Mouse (Mus musculus): ENCODE measurements at regions not wholly inside any gene's neighbourhood (a gene's known extent, or its start where the extent isn't known, plus 50 kb on each side); places are given as distances from the start of the nearest gene placed in this dataset.

DNA sequence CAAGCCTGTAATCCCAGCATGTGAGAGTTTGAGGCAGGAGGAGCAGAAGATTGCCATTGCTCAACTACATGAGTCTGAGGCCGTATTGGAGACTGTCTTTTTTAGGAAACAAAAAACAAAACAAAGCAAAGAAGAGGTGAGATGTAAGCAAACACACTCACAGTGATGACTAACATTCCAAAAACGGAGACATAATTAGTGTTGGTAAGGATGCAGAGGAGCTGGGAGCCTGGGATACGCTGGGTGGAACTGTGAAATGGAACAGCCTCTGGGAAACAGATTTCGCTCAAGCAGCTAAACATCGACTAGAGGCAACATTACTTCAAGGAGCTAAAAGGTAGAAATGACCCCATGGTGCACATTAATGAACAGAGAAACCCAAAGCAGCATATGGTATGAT is 68.3 kb upstream of the Lrig1 start:
- no peak for DNase-seq

DNA sequence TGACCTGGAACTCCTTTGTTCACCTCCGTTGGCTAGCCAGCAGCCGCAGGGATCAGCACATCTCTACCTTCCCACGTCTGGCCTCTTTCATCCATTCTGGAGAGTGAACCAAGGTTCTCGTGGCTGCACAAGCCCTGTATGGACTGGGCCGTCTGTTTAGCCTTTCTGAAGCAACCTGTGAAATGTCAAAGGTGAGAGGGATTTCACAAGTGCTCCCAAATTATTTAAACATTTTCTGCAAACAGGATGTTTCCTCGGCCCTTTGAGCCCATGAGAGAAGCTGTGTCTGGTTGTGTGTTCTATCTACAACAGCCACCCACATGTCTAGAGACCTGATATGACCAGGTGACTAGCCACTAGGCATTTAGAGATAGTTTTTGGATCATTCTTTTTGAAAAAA is 65.8 kb upstream of the Lrig1 start:
- no peak for DNase-seq

DNA sequence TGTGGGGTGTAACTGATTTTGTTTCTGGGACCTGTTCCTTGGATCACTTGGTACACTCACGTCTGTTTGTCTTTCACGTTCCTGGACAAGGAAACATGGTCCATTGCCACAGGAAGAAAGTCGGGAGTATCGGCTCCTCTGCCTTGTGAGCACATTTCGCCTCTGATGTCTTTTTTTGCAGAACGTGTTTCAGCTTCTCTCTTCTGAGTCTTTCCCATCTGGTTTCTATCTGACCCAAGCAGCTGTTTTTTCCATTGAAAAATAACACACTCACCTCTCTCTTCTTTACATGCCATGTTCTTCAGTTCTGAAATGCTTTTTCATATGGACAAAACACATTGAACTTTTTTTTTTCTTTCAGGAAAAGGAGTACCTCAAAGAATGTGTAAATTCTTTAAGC is 61.4 kb upstream of the Lrig1 start:
- DNase-seq = no peak

DNA sequence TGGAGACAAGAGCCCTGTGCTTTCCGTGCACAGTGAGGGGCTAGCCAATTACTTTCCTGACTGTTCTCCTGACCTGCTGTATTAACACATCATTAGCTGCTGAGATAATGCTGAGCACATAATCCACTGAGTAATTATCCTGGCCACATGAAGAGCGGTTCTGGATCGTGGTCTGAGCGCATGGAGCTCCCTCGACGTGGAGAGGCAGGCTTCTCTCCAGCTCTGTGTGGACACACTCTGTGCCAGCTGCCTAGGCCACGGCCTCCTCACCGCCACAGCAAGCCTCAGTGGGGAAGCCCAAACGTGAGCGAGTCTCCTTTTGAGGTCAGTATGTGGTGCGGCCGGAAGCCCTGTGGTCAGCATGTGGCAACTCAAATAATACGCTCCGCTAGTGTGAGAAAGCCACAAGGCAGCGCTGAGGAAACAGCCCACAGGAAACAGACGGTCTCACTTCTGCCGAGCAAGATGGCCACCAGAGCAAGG is 60.7 kb upstream of the Lrig1 start:
- DNase-seq = peak; percentile 19

DNA sequence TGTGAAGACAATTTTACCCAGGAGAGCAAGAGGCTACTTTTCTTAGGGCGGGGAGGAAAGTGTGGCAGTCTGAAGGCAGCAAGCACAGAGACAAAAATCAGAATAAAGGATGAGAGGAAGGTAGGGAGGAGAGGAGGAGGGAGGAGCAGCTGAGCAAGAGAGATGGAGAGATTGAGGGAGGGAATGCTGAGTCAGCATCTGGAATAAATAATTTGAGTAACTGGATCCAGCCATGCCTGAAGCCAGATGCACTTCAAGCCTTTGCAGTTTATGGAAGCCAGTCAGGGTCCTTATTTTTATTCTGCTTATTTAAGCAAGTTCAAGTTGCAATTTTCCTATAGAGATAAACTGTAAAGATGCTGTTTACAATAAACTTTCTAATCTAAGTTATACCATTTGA is 59.7 kb upstream of the Lrig1 start:
- DNase-seq = no peak

DNA sequence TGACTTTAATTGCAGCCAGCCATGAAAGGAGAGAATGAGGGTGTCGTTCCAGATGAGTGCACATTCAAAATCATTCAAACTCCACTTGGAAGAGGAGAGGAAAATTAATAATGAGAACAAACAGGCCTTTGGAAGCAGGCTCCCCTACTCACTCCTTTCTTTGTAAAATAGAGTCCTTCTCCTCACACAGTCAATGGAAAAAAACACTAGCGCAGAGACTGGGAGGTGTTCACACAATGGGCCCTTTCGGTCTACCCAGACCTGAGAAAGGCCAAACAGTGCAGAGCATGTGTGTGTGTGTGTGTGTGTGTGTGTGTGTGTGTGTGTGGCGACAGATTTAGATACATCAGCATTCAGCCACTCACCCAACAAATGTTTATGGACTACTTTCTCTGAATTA is 56.0 kb upstream of the Lrig1 start:
- no peak for DNase-seq

DNA sequence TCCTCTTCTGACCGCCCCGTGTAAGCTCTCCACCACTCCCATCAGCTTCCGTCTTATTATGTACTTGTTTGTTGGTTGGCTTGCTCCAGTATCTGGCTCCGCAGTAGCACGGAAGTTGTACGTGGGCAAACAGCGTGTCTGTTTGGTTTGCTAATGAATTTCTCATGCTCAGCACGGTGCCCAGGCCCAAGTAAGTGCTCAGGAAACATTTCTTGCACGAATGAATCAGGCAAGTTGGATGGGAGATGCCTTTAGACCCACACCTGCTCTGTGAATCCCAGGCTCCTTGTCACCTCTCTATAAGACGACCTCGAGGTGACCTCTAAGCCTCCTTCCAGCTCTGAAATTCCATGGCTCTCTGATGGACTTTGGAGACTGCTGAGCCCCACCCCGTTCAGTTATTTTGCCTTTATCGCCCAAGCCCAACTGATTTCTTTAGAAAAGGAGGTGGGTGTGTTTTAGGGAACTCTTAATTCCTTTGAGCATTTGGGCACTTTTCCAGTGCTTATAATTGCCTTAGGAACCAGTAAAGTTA is 55.4 kb upstream of the Lrig1 start:
- no peak for DNase-seq

DNA sequence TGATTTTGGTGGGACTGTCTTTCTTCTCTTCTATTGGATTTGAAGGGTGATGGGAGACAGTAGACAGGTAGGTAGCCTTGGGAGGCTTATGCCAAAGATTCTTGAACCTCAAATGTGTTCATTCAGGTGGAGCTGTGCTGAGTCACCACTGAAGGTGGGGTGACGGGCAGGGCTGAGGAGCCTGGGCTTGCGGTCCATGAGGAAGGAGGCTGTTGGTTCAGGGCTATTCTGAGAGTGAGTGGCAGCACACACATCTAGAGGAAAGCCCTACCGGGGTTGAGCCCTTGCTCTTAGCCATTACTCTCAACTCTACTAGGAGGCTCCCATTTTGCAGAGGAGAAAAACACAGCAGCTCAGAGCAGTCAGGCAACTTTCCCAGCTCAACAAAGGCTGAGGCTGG is 54.6 kb upstream of the Lrig1 start:
- no peak for DNase-seq

DNA sequence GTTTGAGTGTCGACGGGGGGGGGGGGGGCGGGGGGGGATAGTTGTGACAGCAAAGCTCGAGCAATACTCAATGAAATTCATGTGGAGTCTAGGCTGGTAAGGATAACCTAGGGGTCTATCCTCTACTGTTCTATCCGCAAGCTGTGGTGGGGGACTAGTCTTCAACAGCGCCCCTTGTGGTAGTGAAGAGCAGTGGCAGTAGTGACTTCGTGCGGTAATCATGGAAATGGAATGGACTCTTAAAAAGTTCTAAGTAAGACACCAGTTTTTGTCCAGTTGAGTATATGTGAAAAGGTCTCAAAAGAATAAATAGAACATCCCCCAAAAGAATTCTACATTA is 51.1 kb upstream of the Lrig1 start:
- DNase-seq = no peak

DNA sequence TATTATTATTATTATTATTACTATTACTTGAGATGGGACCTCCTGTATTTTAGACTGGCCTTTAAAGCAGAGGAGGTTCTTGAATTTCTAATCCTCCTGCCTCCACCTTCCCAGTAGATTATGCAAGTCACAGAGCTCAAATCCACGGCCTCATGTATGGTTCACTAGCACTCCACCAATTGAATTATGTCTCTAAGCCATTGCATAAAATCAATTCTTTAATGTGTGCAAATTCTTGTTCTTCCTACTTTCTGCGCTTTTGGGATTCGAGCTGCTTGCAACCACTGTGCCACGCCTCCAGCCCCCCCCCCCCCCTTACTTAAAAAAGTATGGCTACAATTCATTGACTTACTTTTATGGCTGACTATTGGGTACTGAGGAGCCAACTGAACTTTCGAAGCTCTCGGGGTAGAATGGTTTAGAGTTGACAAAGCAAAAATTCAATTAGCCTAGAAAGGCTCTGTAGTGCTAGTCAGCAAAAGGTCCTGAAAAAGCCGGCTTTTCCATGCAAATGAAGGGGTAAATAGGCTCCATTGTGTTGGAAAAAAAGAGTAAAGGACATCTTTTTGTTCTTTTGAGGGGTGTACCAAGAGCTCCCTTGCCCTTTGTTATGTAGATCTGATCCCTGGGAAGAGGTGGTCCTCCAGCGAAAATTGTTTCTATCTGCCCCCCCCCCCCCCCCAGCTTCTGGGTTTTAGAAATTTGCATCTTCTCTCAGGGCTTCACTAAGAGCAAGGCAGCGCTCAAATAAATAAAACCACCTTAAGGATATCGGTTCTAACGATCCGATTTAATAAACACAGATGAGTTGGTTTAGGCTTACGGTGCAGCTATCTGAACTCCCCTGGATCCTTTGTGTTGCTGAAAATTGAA is 50.5 kb upstream of the Lrig1 start:
- no peak for DNase-seq

Small RNA genes lying in the stretch of these regions (microRNA-seq; reads per million reads assigned to microRNA genes)
- gene Gm23364 = 0 reads per million in 2 experiments
